Mouse (Mus musculus) CH12.LX (cell line): ENCODE measurements around the gene E130311K13Rik.

Experiments
- BHLHE40 ChIP-seq: IDR thresholded peaks from 2 replicates; pipeline ENCODE4 v1.6.1; 2011; ENCODE audit warnings: mild to moderate bottlenecking, low read depth, low read length, improper control_type of control experiment
- CHD2 ChIP-seq: IDR thresholded peaks from 2 replicates; pipeline ENCODE4 v1.6.1; 2011; ENCODE audit warnings: low read length, improper control_type of control experiment
- CTCF ChIP-seq, 2 experiments: IDR thresholded peaks in 1 of 2; conservative IDR thresholded peaks in 1 of 2; 2 replicates each; pipeline ENCODE4 v1.5.1; 2011 to 2012; ENCODE audit warnings: low read depth in 2 of 2, low read length in 2 of 2, improper control_type of control experiment in 1 of 2, inconsistent platforms in 1 of 2, mild to moderate bottlenecking in 1 of 2, moderate library complexity in 1 of 2
- GABPA ChIP-seq: IDR thresholded peaks from 2 replicates; pipeline ENCODE4 v1.6.1; 2012; ENCODE audit warnings: low read depth, low read length, improper control_type of control experiment, inconsistent platforms; ENCODE audit not compliant: insufficient replicate concordance
- MAX ChIP-seq: IDR thresholded peaks from 2 replicates; pipeline ENCODE4 v1.6.1; 2011; ENCODE audit warnings: low read length, improper control_type of control experiment
- MAZ ChIP-seq: IDR thresholded peaks from 2 replicates; pipeline ENCODE4 v1.6.1; 2012; ENCODE audit warnings: low read depth, mild to moderate bottlenecking, inconsistent platforms, low read length, improper control_type of control experiment, moderate library complexity
- POLR2A ChIP-seq: IDR thresholded peaks from 2 replicates; pipeline ENCODE4 v1.6.1; 2011; ENCODE audit warnings: low read depth, mild to moderate bottlenecking, improper control_type of control experiment, low read length
- POLR2AphosphoS2 ChIP-seq: IDR thresholded peaks from 2 replicates; pipeline ENCODE4 v1.6.1; 2011; ENCODE audit warnings: low read depth, low read length, improper control_type of control experiment
- RCOR1 ChIP-seq: conservative IDR thresholded peaks from 2 replicates; pipeline ENCODE4 v1.6.1; 2012; ENCODE audit warnings: low read depth, mild to moderate bottlenecking, inconsistent platforms, low read length, improper control_type of control experiment
- TBP ChIP-seq: conservative IDR thresholded peaks from 2 replicates; pipeline ENCODE4 v1.6.1; 2011; ENCODE audit warnings: low read depth, low read length, improper control_type of control experiment
- TCF12 ChIP-seq: IDR thresholded peaks from 2 replicates; pipeline ENCODE4 v1.6.1; 2014; ENCODE audit warnings: low read depth, mild to moderate bottlenecking, inconsistent platforms, low read length, improper control_type of control experiment
- USF1 ChIP-seq: IDR thresholded peaks from 2 replicates; pipeline ENCODE4 v1.6.1; 2014; ENCODE audit warnings: low read depth, mild to moderate bottlenecking, inconsistent platforms, low read length, improper control_type of control experiment
- USF2 ChIP-seq: conservative IDR thresholded peaks from 2 replicates; pipeline ENCODE4 v1.6.1; 2011; ENCODE audit warnings: low read depth, low read length, improper control_type of control experiment
- ZNF384 ChIP-seq: IDR thresholded peaks from 2 replicates; pipeline ENCODE4 v1.6.1; 2012; ENCODE audit warnings: low read depth, low read length, improper control_type of control experiment, inconsistent platforms

DNA sequence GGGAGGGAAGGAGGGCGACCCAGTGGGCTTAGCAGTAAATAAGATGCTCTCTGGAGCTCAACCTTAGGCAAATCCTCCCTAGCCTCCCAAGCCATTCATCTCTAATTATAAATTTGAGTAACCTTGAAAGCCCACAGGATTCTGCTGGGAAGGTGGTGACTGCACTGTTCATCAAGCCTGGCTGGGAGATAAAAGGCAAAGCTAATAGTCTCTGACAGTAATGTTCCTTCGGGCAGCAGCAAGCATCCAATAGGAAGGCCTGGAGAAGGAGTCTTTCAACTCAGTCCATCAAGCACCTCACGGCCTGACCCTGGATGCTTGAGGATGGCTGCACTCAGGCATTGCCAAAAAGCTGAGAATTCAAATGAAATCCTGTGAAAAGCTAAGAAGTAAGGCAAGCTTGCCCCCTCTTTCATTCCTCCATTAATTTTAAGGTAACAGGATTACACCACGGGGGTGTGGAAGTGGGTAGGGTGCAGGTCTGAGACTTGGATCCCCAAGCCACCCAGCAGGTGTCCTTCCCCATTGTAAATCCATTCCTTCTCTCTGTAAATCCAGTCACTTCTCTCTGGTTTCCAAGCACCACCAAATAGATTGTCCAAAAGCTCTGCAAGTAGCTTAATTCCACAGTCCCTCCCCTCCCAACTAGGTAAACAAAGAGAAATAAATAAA lies 50.1 kb downstream of the E130311K13Rik start:
- TF ChIP-seq MAZ = no peak
- TF ChIP-seq USF1 = no peak
- TF ChIP-seq BHLHE40 = no peak
- TF ChIP-seq RCOR1 = no peak
- no peak for TF ChIP-seq GABPA
- TF ChIP-seq CTCF (conservative IDR thresholded peaks at IDR 0.05 in 1 of 2, IDR thresholded peaks at IDR 0.05 in 1 of 2; ENCODE audit: low read depth in 2 of 2, low read length in 2 of 2) = no peak
- no peak for TF ChIP-seq CHD2
- TF ChIP-seq POLR2AphosphoS2 = no peak
- TF ChIP-seq POLR2A = no peak
- no peak for TF ChIP-seq TCF12
- TF ChIP-seq ZNF384 = no peak
- TF ChIP-seq MAX = no peak
- no peak for TF ChIP-seq USF2
- no peak for TF ChIP-seq TBP
